Mouse (Mus musculus) liver, postnatal 0 days (tissue): Measurements from ENCODE around the gene Scn1b.

ENCODE experiments used
- CTCF ChIP-seq: sonication (generic); IDR thresholded peaks from 2 replicates; pipeline ENCODE4 v1.5.1; 2016; ENCODE audit warnings: antibody characterized with exemption, low read depth
- EP300 ChIP-seq: IDR thresholded peaks from 2 replicates; pipeline ENCODE4 v1.6.1; 2016; ENCODE audit warnings: antibody characterized with exemption, low read depth, mild to moderate bottlenecking

DNA sequence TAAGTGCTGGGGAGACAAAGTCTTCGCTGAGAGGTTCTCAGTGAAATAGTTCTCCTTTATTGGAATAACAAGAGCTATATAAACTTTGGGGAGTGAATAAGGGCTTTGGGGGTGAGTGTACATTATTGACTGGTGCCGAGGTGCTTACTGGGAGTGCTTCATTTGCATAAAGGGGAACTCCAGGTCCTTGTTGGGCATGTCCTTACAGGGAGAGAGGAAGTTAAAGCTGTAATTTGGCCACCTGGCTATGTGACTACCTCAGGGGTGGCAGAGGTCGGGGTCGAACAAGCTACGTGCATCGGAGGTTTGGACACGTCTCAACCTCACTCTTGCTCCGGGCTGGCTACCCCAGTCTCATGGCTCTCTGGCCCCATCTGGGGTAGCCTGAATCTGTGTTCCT lies 47.7 kb upstream of the Scn1b start:
- TF ChIP-seq CTCF (no peak), EP300 (no peak)
